Mouse (Mus musculus) heart, adult 2 months (tissue): ENCODE results near the gene Tagln2.
A peak's percentile ranks its signal among the peaks of the same experiment; 100 is the strongest.

Source experiments
- CTCF ChIP-seq: fragments of 200-600 bp; IDR thresholded peaks from 2 replicates; pipeline ENCODE4 v1.8.1; 2022; ENCODE audit warnings: antibody characterized with exemption, mild to moderate bottlenecking, moderate library complexity
- EP300 ChIP-seq: fragments of 200-500 bp; IDR thresholded peaks from 2 replicates; pipeline ENCODE4 v1.6.1; 2011; ENCODE audit warnings: low read depth, low read length, control low read depth; ENCODE audit not compliant: insufficient read depth
- POLR2A ChIP-seq: fragments of 200-500 bp; IDR thresholded peaks from 2 replicates; pipeline ENCODE4 v1.6.1; 2011; ENCODE audit warnings: mild to moderate bottlenecking, low read depth, low read length, control low read depth; ENCODE audit not compliant: insufficient read depth

- peak; percentile 32 for TF ChIP-seq CTCF
- no peak for TF ChIP-seq EP300
- no peak for TF ChIP-seq POLR2A
Observed at GRCm38 (mm10) chr1:172450226-172450625, 49.6 kb upstream of the Tagln2 start.
